ENCODE assay signal across 27 mouse cellular contexts in genomic region chr7:64006935-64007334, GRCm38 (mm10).
DNase-seq lines count a peak whose midpoint lies in the region; ATAC-seq lines count a peak whose summit lies in the region.
"Had no signal": no experiment of that assay in that cellular context is flagged by ENCODE, and none has a peak within 500 bp of the region (broad histone marks: within the 10 kb centered on the region; RNA-seq: fewer than 3 reads in every experiment).

No protein-coding gene starts in this region.

- ATAC-seq in hindbrain, embryonic 11.5 days (ENCODE audit: low FRiP score), result no peak
- no peak for ATAC-seq in midbrain, embryonic 14.5 days (ENCODE audit: low FRiP score, low TSS enrichment)
- ATAC-seq: forebrain, embryonic 16.5 days; intestine, embryonic 16.5 days; midbrain, embryonic 16.5 days; Patski had no signal

- no peaks in the 10 kb centered on the region for H3K27me3 ChIP-seq in hindbrain, embryonic 10.5 days (ENCODE audit: insufficient read depth, poor library complexity, severe bottlenecking)
- H3K27me3 ChIP-seq in hindbrain, embryonic 11.5 days (ENCODE audit: control insufficient read depth, insufficient read depth, low read length), result no peaks in the 10 kb centered on the region
- H3K27me3 ChIP-seq in midbrain, embryonic 14.5 days (ENCODE audit: control insufficient read depth, insufficient read depth, low read length), result no peaks in the 10 kb centered on the region
- H3K27me3 ChIP-seq: hindbrain, embryonic 13.5 days; limb, embryonic 13.5 days; lung, embryonic 15.5 days; Patski had no signal

- peak overlapping the region; percentile 23; the same call in 1 of the 2 replicates for H3K27ac ChIP-seq in hindbrain, embryonic 10.5 days
- no peak overlapping the region for H3K27ac ChIP-seq in hindbrain, embryonic 11.5 days (ENCODE audit: low read depth, low read length)
- no peak overlapping the region for H3K27ac ChIP-seq in midbrain, embryonic 14.5 days (replicated peaks; ENCODE audit: low read depth, low read length)
- H3K27ac ChIP-seq: gastrocnemius, adult 2 months; heart, adult 2 months; hindbrain, embryonic 13.5 days; kidney, postnatal 0 days; limb, embryonic 13.5 days; liver, embryonic 14.5 days; lung, embryonic 15.5 days had no signal

- H3K36me3 ChIP-seq in hindbrain, embryonic 10.5 days, result no peaks in the 10 kb centered on the region
- no peaks in the 10 kb centered on the region for H3K36me3 ChIP-seq in hindbrain, embryonic 11.5 days (ENCODE audit: control insufficient read depth, insufficient read depth, low read length)
- H3K36me3 ChIP-seq in midbrain, embryonic 14.5 days (ENCODE audit: control insufficient read depth, insufficient read depth, low read length), result no peaks in the 10 kb centered on the region
- H3K36me3 ChIP-seq: G1E; hindbrain, embryonic 13.5 days; limb, embryonic 13.5 days; lung, embryonic 15.5 days had no signal

- H3K9me3 ChIP-seq in hindbrain, embryonic 10.5 days, result no peaks in the 10 kb centered on the region
- no peaks in the 10 kb centered on the region for H3K9me3 ChIP-seq in hindbrain, embryonic 11.5 days (ENCODE audit: control insufficient read depth, low read length)
- H3K9me3 ChIP-seq in midbrain, embryonic 14.5 days (ENCODE audit: control insufficient read depth, low read length), result no peaks in the 10 kb centered on the region
- H3K9me3 ChIP-seq: G1E; hindbrain, embryonic 13.5 days; limb, embryonic 13.5 days; lung, embryonic 15.5 days had no signal

- no peaks in the 10 kb centered on the region for H3K4me1 ChIP-seq in hindbrain, embryonic 10.5 days (replicated peaks)
- H3K4me1 ChIP-seq in hindbrain, embryonic 11.5 days (replicated peaks; ENCODE audit: control insufficient read depth, insufficient read depth, low read length), result no peaks in the 10 kb centered on the region
- no peaks in the 10 kb centered on the region for H3K4me1 ChIP-seq in midbrain, embryonic 14.5 days (ENCODE audit: control insufficient read depth, insufficient read depth, low read length)
- H3K4me1 ChIP-seq: hindbrain, embryonic 13.5 days; limb, embryonic 13.5 days; lung, embryonic 15.5 days had no signal

- H3K4me3 ChIP-seq in hindbrain, embryonic 10.5 days, result no peak overlapping the region
- H3K4me3 ChIP-seq in hindbrain, embryonic 11.5 days (ENCODE audit: low read depth, low read length), result no peak overlapping the region
- no peak overlapping the region for H3K4me3 ChIP-seq in midbrain, embryonic 14.5 days (replicated peaks; ENCODE audit: low read depth, low read length)
- H3K4me3 ChIP-seq: erythroblast, embryonic 14.5 days; gastrocnemius, adult 2 months; heart, adult 2 months; hindbrain, embryonic 13.5 days; limb, embryonic 13.5 days; lung, embryonic 15.5 days had no signal

- DNase-seq in hindbrain, embryonic 10.5 days (ENCODE audit: low spot score), result no peak
- no peak for DNase-seq in hindbrain, embryonic 11.5 days (ENCODE audit: low spot score)
- peak; percentile 49 for DNase-seq in ovary, adult 18-20 months (ENCODE audit: low spot score)
- DNase-seq in ovary, postnatal 14 days (ENCODE audit: low spot score), result no peak
- DNase-seq in adrenal gland, postnatal 14 days, result peak; percentile 70
- no peak for DNase-seq in midbrain, embryonic 14.5 days
- no peak for DNase-seq in urinary bladder, postnatal 25 days (ENCODE audit: low spot score)
- DNase-seq: cerebellum, adult 18-20 months; cerebellum, postnatal 14 days; gastrocnemius, adult 2 months; gastrocnemius, postnatal 36 days; heart, adult 2 months; kidney, adult 8-10 months; kidney, postnatal 4 days; lung, postnatal 36 days; thymus, postnatal 4 days had no signal

- WGBS in hindbrain, embryonic 10.5 days, result 84% methylated on average over 4 of the region's 4 CpGs
- 95% methylated on average over 4 of the region's 4 CpGs for WGBS in hindbrain, embryonic 11.5 days
- WGBS in midbrain, embryonic 14.5 days, result 89% methylated on average over 4 of the region's 4 CpGs

- no peak overlapping the region for H3K9ac ChIP-seq in hindbrain, embryonic 11.5 days (ENCODE audit: low read depth, low read length)
- no peak overlapping the region for H3K9ac ChIP-seq in midbrain, embryonic 14.5 days (replicated peaks; ENCODE audit: low read length)
- H3K9ac ChIP-seq: hindbrain, embryonic 13.5 days; limb, embryonic 13.5 days; liver, embryonic 14.5 days; lung, embryonic 15.5 days had no signal

- H3K4me2 ChIP-seq in hindbrain, embryonic 11.5 days (replicated peaks; ENCODE audit: low read depth, low read length), result no peak overlapping the region
- no peak overlapping the region for H3K4me2 ChIP-seq in midbrain, embryonic 14.5 days (ENCODE audit: low read length)
- H3K4me2 ChIP-seq: hindbrain, embryonic 13.5 days; limb, embryonic 13.5 days; lung, embryonic 15.5 days had no signal

Comparison
In these comparisons a context has a peak if more than half of its experiments do, and no peak if none do; other contexts are left out.
1. DNase-seq: peak in ovary, adult 18-20 months (single experiment) and adrenal gland, postnatal 14 days (single experiment); none in hindbrain, embryonic 10.5 days (single experiment), hindbrain, embryonic 11.5 days (single experiment), ovary, postnatal 14 days (single experiment), midbrain, embryonic 14.5 days (single experiment) and urinary bladder, postnatal 25 days (single experiment).